Mouse (Mus musculus) retina, postnatal 7 days (tissue): ENCODE data around the gene Zc3h18.

Experiments
- DNase-seq: peaks from one replicate; pipeline ENCODE4 v3.0.0-alpha.2; 2012; ENCODE audit warnings: low read depth, low spot score

The Zc3h18 gene

DNA sequence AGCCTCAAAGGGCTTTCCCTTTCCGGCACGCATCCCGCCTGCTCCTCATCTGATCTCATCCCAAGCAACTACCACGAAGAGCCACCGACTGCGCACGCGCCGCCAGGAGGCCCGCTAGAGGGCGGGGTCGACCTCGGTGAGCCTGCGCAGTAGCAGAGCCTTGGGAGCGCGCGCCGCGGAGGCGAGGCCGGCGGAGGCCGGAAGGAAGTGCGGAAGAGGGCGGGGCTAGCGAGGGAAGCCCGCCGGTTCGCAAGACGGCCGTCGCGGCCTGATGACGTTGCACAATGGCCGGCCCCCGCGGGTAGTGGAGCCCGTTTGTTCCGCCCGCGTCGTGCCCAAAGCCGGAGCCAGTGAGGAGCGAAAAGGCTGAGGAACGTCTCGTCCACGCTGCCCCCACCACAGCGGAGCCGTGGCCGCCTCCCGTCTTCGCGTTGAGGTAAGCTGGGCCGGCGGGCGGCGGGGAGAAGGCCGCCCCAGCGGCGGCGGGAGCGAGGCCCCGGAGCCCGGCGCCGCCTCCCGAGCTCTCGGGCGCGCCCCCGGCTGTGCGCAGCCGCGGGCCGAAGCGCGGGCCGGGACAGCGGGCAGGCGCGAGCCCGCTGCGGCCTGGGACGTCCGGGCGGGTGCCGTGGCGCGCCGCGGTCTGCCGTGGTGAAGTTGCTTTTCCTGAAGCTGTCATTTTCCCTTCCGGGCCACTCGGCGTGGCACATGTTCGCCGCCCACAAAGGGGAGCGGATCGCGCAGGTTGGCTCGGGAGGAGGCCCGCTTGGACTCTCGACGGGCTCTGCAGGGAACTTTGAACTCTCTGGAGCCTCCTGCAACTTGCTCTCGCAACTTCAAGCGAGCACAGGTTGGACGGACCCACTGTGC lies at the start of gene Zc3h18:
Zc3h18 (plus strand) TSS at position 245 of the 867 bp plus-strand sequence.
- peak; percentile 98 for DNase-seq

- no peak for DNase-seq
Observed at GRCm38 (mm10) chr8:122329072-122329471, 47.3 kb upstream of the Zc3h18 start.

GRCm38 (mm10) chr8:122329553-122330239 lies 46.7 kb upstream of the Zc3h18 start:
- no peak for DNase-seq

GRCm38 (mm10) chr8:122330446-122331133 lies 45.8 kb upstream of the Zc3h18 start:
- DNase-seq: no peak

GRCm38 (mm10) chr8:122331134-122331523 lies 45.3 kb upstream of the Zc3h18 start:
- no peak for DNase-seq

GRCm38 (mm10) chr8:122332753-122333506 lies 43.5 kb upstream of the Zc3h18 start:
- DNase-seq: peak; percentile 73

- DNase-seq: no peak
Observed at GRCm38 (mm10) chr8:122333531-122333930, 42.9 kb upstream of the Zc3h18 start.

- no peak for DNase-seq
Observed at GRCm38 (mm10) chr8:122334791-122335490, 41.5 kb upstream of the Zc3h18 start.

DNA sequence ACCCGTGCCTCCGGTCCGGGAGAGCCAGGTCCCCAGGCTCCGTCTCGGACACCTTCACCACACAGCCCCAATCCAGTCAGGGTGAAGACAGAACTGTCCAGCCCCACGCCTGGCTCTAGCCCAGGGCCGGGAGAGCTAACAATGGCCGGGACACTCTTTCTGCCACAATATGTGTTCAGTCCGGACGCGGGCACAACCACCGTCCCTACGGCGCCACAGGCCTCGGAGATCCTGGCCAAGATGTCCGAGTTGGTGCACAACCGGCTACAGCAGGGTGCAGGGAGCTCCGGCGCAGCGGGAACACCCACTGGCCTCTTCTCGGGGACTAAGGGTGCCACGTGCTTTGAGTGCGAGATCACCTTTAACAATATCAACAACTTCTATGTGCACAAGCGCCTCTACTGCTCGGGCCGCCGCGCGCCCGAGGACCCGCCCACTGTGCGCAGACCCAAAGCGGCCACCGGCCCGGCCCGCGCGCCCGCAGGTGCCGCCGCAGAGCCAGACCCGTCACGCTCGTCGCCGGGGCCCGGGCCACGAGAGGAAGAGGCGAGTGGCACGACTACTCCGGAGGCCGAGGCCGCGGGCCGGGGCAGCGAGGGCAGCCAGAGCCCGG lies 40.7 kb upstream of the Zc3h18 start:
- DNase-seq: no peak

- peak; percentile 60 for DNase-seq
Observed at GRCm38 (mm10) chr8:122336251-122336910, 40.0 kb upstream of the Zc3h18 start.

- DNase-seq: no peak
Observed at GRCm38 (mm10) chr8:122338852-122339251, 37.6 kb upstream of the Zc3h18 start.

- no peak for DNase-seq
Observed at GRCm38 (mm10) chr8:122340761-122341160, 35.6 kb upstream of the Zc3h18 start.

GRCm38 (mm10) chr8:122341790-122342189 lies 34.6 kb upstream of the Zc3h18 start:
- no peak for DNase-seq

GRCm38 (mm10) chr8:122342362-122342761 lies 34.0 kb upstream of the Zc3h18 start:
- DNase-seq: no peak

- DNase-seq: no peak
Observed at GRCm38 (mm10) chr8:122342806-122343209, 33.6 kb upstream of the Zc3h18 start.

DNA sequence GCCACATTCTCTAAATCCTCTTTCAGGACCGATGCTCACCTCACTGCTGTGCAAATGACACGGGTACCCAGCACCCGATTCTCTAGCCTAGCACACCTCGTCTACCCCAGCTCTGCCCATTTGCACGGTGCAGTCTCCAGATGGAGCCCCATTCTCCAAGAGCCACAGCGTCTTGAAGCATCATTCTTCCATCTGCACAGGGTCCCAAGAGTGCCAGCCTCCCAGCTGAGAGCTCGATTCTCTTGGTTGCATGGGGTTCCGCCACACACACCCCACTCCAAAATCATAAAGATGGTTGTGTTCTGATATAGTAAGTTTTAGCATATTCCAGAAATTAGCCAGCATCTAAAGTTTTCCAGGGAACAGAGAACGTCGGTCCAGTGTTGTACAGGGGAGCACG lies 33.1 kb upstream of the Zc3h18 start:
- DNase-seq: no peak

DNA sequence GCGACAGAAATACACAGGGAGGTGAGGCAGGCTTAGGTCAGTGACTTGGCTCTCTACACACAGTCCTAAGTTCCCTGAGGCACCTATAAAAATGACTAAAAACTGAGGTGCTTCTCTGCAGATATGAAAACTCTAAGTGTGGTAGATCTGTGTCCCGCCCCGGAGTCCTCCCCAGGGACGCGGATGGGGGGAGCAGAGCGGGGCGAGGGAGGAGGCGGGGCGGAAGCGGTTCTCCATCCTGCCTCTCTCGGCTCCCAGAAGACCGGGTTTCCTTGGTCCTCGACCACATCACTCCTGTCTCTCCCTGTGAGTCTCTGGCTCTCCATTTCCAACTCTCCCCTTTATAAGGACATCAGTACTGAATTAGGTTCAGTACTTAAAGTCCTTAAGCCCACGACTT lies 32.7 kb upstream of the Zc3h18 start:
- no peak for DNase-seq

DNA sequence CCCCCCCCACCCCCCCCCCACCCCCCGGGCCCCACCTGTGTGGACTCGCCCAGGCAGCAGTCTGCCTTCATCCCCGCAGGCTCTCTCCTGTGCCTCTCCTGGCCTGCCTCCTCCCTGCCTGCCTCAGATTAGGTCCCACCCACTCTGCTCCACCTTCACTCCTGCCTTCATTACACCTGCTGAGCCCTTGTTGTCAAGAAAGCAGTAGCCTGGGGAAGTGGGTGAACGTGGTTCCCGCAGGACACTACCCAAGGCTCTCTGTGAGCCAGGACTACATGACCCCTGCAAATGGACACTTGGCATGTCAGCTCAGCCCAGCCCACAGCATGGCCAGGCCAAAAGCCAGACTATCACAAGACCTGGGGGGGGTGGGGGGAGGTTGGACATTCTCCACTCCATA lies 32.2 kb upstream of the Zc3h18 start:
- DNase-seq: no peak

DNA sequence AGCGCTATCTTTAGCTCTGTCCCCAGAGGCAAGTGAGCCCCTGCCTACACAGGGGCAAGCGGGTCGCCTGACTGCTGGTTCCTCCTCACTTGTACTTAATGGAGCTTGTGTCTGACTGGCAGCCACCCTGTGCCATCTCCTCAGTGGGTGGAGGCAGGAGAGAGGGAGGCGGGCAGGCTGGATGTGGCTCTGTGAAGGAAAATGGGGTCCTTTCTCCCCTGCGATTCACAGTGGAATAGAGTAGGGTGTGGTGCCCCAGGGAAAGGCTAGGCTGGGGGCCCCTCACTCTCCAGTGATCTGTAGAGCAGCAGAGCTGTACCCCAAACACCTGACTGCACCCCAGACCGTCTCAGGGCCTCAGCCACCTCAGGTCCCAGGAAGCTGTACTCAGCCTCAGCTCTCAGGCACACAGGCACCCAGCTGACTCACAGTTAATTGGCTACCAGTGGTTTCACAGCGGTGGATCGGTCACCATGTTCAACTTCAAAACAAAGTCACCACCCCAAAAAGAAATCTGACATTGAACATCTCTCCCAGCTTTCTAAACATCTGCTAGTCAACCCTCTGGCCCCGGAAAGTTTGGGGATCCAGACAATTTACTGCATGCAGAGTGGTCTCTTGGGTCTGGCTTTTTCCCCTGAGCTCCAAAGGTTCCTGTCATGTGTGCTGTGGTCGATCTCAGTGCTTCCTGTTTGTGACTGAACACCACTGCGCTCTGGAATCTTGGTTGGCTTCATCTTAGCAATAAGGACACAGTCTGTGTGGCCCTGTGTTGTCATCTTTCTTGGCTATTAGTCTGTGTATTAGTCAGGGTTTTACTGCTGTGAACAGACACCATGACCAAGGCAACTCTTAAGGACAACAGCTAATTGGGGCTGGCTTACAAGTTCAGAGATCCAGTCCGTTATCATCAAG lies 31.0 kb upstream of the Zc3h18 start:
- no peak for DNase-seq
